Mouse (Mus musculus): Measurements from ENCODE around the gene Clec4a4. TPM values are rescaled to one million over a fixed set of nuclear protein-coding genes. Genes with fewer than 3 reads are reported as not detected.
"Not testable (repeated sequence)": the region's sequence is repeated elsewhere in the genome, so short reads cannot be mapped to it uniquely, and the experiment has no call there.

Gene Clec4a4
- total RNA-seq (2021) = not detected

- DNase-seq (ENCODE audit: low spot score) = no peak
- intact Hi-C loops (cut with DNase I) = no loop called here
Observed at GRCm38 (mm10) chr6:122989876-122990437, at the start of gene Clec4a4. Clec4a4 (plus strand) TSS chr6:122990367.

GRCm38 (mm10) chr6:122946760-122947159, 43.4 kb upstream of the Clec4a4 start:
- intact Hi-C loops (cut with DNase I) = no loop called here
- DNase-seq (ENCODE audit: low spot score) = no peak

GRCm38 (mm10) chr6:122952401-122952800, 37.8 kb upstream of the Clec4a4 start, which contains the start of gene Clec4a3:
Clec4a3 (plus strand) TSS chr6:122952515.
- DNase-seq (ENCODE audit: low spot score) = no peak
- intact Hi-C loops (cut with DNase I) = no loop called here

- intact Hi-C loops (cut with DNase I) = no loop called here
- DNase-seq (ENCODE audit: low spot score) = no peak
Observed at GRCm38 (mm10) chr6:122964562-122964961, 25.6 kb upstream of the Clec4a4 start.

- no peak for DNase-seq (ENCODE audit: low spot score)
- intact Hi-C loops (cut with DNase I) = no loop called here
Observed at GRCm38 (mm10) chr6:122969048-122969447, 21.1 kb upstream of the Clec4a4 start.

GRCm38 (mm10) chr6:123004696-123005095, 14.5 kb downstream of the Clec4a4 start:
- DNase-seq (ENCODE audit: low spot score); intact Hi-C loops (cut with DNase I): not testable (repeated sequence)

- intact Hi-C loops (cut with DNase I) = no loop called here
- no peak for DNase-seq (ENCODE audit: low spot score)
Observed at GRCm38 (mm10) chr6:123005591-123005990, 15.4 kb downstream of the Clec4a4 start.

- intact Hi-C loops (cut with DNase I) = no loop called here
- DNase-seq (ENCODE audit: low spot score) = no peak
Observed at GRCm38 (mm10) chr6:123049742-123050372, 59.7 kb downstream of the Clec4a4 start, which contains the start of gene Clec4b1. Clec4b1 (plus strand) TSS chr6:123049962.

Other genes starting within 250 kb of the Clec4a4 start
- gene Slc2a3, start 188.7 kb upstream of the Clec4a4 start, total RNA-seq (2021) = 1 to 10 TPM; 1.8 to 2.2 TPM
- 10 to 100 TPM; 31.8 to 37.0 TPM for gene Foxj2, start 170.5 kb upstream of the Clec4a4 start, total RNA-seq (2021)
- 1 to 10 TPM; 2.9 to 3.3 TPM for gene C3ar1, start 134.2 kb upstream of the Clec4a4 start, total RNA-seq (2021)
- 10 to 100 TPM; 22.1 to 24.9 TPM for gene Necap1, start 115.9 kb upstream of the Clec4a4 start, total RNA-seq (2021)
- 1 to 10 TPM; 3.6 to 4.7 TPM for gene Clec4a1, start 68.5 kb upstream of the Clec4a4 start, total RNA-seq (2021)
- 1 to 10 TPM; 2.9 to 3.6 TPM for gene Clec4a3, start 37.9 kb upstream of the Clec4a4 start, total RNA-seq (2021)
- not detected for gene Clec4b1, start 59.6 kb downstream of the Clec4a4 start, total RNA-seq (2021)
- gene Clec4a2, start 116.1 kb downstream of the Clec4a4 start, total RNA-seq (2021) = 1 to 10 TPM; 2.7 TPM
- gene Clec4b2, start 182.5 kb downstream of the Clec4a4 start, total RNA-seq (2021) = not detected
- gene Clec4n, start 239.5 kb downstream of the Clec4a4 start, total RNA-seq (2021) = 1 to 10 TPM; 1.0 to 1.3 TPM